Mouse (Mus musculus) ovary, postnatal 10 days (tissue): ENCODE results near the gene Gli2.

ENCODE experiments used
- DNase-seq: peaks from one replicate; pipeline ENCODE4 v3.0.0; 2022; ENCODE audit warnings: low spot score

Gene Gli2

GRCm38 (mm10) chr1:118941336-118941735 is 112.1 kb downstream of the Gli2 start:
- DNase-seq: no peak

GRCm38 (mm10) chr1:118940269-118940840 is 113.1 kb downstream of the Gli2 start:
- no peak for DNase-seq

GRCm38 (mm10) chr1:118938206-118938605 is 115.2 kb downstream of the Gli2 start:
- DNase-seq: no peak

GRCm38 (mm10) chr1:118936108-118936507 is 117.3 kb downstream of the Gli2 start:
- DNase-seq: no peak

- no peak for DNase-seq
Observed at GRCm38 (mm10) chr1:118935518-118935917, 117.9 kb downstream of the Gli2 start.

- no peak for DNase-seq
Observed at GRCm38 (mm10) chr1:118932167-118932566, 121.3 kb downstream of the Gli2 start.

- DNase-seq: no peak
Observed at GRCm38 (mm10) chr1:118927543-118928354, 125.7 kb downstream of the Gli2 start.

- no peak for DNase-seq
Observed at GRCm38 (mm10) chr1:118926556-118926955, 126.9 kb downstream of the Gli2 start.

GRCm38 (mm10) chr1:118922189-118922588 is 131.2 kb downstream of the Gli2 start:
- DNase-seq: no peak

GRCm38 (mm10) chr1:118917520-118918220 is 135.7 kb downstream of the Gli2 start:
- no peak for DNase-seq

- no peak for DNase-seq
Observed at GRCm38 (mm10) chr1:118916477-118917075, 136.8 kb downstream of the Gli2 start.

- no peak for DNase-seq
Observed at GRCm38 (mm10) chr1:118913414-118914385, 139.7 kb downstream of the Gli2 start.

GRCm38 (mm10) chr1:118912929-118913328 is 140.5 kb downstream of the Gli2 start:
- DNase-seq: no peak

GRCm38 (mm10) chr1:118911427-118911727 is 142.0 kb downstream of the Gli2 start:
- DNase-seq: no peak

GRCm38 (mm10) chr1:118910693-118911426 is 142.6 kb downstream of the Gli2 start:
- DNase-seq: no peak

- DNase-seq: no peak
Observed at GRCm38 (mm10) chr1:118909051-118909450, 144.4 kb downstream of the Gli2 start.

- no peak for DNase-seq
Observed at GRCm38 (mm10) chr1:118907574-118907973, 145.8 kb downstream of the Gli2 start.

GRCm38 (mm10) chr1:118905319-118905718 is 148.1 kb downstream of the Gli2 start:
- DNase-seq: no peak

GRCm38 (mm10) chr1:118904909-118905308 is 148.5 kb downstream of the Gli2 start:
- no peak for DNase-seq

GRCm38 (mm10) chr1:118904431-118904830 is 149.0 kb downstream of the Gli2 start:
- no peak for DNase-seq

GRCm38 (mm10) chr1:118903742-118904141 is 149.7 kb downstream of the Gli2 start:
- DNase-seq: no peak
